Mouse (Mus musculus): ENCODE data around the gene Rbfox3. TPM values are rescaled to one million over a fixed set of nuclear protein-coding genes. Genes with fewer than 3 reads are reported as not detected.
"Not testable (repeated sequence)": the region's sequence is repeated elsewhere in the genome, so short reads cannot be mapped to it uniquely, and the experiment has no call there.

The Rbfox3 gene
- polyA plus RNA-seq, 1 experiment = 0.19 TPM

GRCm38 (mm10) chr11:118791391-118791790, 120.0 kb downstream of the Rbfox3 start:
- H3K27me3 ChIP-seq (ENCODE audit: control insufficient read depth, insufficient read depth, low read length) = no peaks in the 10 kb centered on the region
- no peak overlapping the region for H3K4me3 ChIP-seq (ENCODE audit: low read depth, low read length)
- no peaks in the 10 kb centered on the region for H3K36me3 ChIP-seq (ENCODE audit: control insufficient read depth, insufficient read depth, low read length)
- no peaks in the 10 kb centered on the region for H3K4me1 ChIP-seq (ENCODE audit: control insufficient read depth, insufficient read depth, insufficient read length, low read length)
- TF ChIP-seq CTCF (IDR thresholded peaks at IDR 0.05; ENCODE audit: extremely low read depth, insufficient read length, insufficient replicate concordance, low read depth, low read length) (no peak), POLR2A (IDR thresholded peaks at IDR 0.05; ENCODE audit: low read depth, low read length) (no peak)
- WGBS = 62% methylated on average over 6 of the region's 6 CpGs
- H3K27ac ChIP-seq (ENCODE audit: insufficient read depth, low read depth, low read length) = no peak overlapping the region

GRCm38 (mm10) chr11:118788091-118788490, 123.3 kb downstream of the Rbfox3 start:
- Histone ChIP-seq H3K4me3 (ENCODE audit: low read depth, low read length) (no peak overlapping the region), H3K27ac (ENCODE audit: insufficient read depth, low read depth, low read length) (no peak overlapping the region), H3K4me1 (ENCODE audit: control insufficient read depth, insufficient read depth, insufficient read length, low read length) (no peaks in the 10 kb centered on the region), H3K27me3 (ENCODE audit: control insufficient read depth, insufficient read depth, low read length) (no peaks in the 10 kb centered on the region), H3K36me3 (ENCODE audit: control insufficient read depth, insufficient read depth, low read length) (no peaks in the 10 kb centered on the region)
- TF ChIP-seq POLR2A (IDR thresholded peaks at IDR 0.05; ENCODE audit: low read depth, low read length) = no peak
- TF ChIP-seq CTCF (IDR thresholded peaks at IDR 0.05; ENCODE audit: extremely low read depth, insufficient read length, insufficient replicate concordance, low read depth, low read length) = no peak
- 88% methylated on average over 1 of the region's 1 CpGs for WGBS

- H3K27me3 ChIP-seq (ENCODE audit: control insufficient read depth, insufficient read depth, low read length) = no peaks in the 10 kb centered on the region
- H3K27ac ChIP-seq (ENCODE audit: insufficient read depth, low read depth, low read length) = no peak overlapping the region
- no peak for TF ChIP-seq CTCF (IDR thresholded peaks at IDR 0.05; ENCODE audit: extremely low read depth, insufficient read length, insufficient replicate concordance, low read depth, low read length)
- TF ChIP-seq POLR2A (IDR thresholded peaks at IDR 0.05; ENCODE audit: low read depth, low read length) = no peak
- no peak overlapping the region for H3K4me3 ChIP-seq (ENCODE audit: low read depth, low read length)
- H3K36me3 ChIP-seq (ENCODE audit: control insufficient read depth, insufficient read depth, low read length) = no peaks in the 10 kb centered on the region
- WGBS = 73% methylated on average over 5 of the region's 5 CpGs
- H3K4me1 ChIP-seq (ENCODE audit: control insufficient read depth, insufficient read depth, insufficient read length, low read length) = no peaks in the 10 kb centered on the region
These were observed 128.7 kb downstream of the Rbfox3 start for GRCm38 (mm10) chr11:118782677-118783076.

GRCm38 (mm10) chr11:118775753-118776152, 135.6 kb downstream of the Rbfox3 start:
- Histone ChIP-seq H3K4me3 (ENCODE audit: low read depth, low read length) (no peak overlapping the region), H3K4me1 (ENCODE audit: control insufficient read depth, insufficient read depth, insufficient read length, low read length) (no peaks in the 10 kb centered on the region), H3K36me3 (ENCODE audit: control insufficient read depth, insufficient read depth, low read length) (no peaks in the 10 kb centered on the region), H3K27ac (ENCODE audit: insufficient read depth, low read depth, low read length) (no peak overlapping the region), H3K27me3 (ENCODE audit: control insufficient read depth, insufficient read depth, low read length) (no peaks in the 10 kb centered on the region)
- TF ChIP-seq CTCF (IDR thresholded peaks at IDR 0.05; ENCODE audit: extremely low read depth, insufficient read length, insufficient replicate concordance, low read depth, low read length) (peak; percentile 69; the same call in 1 of the 2 replicates), POLR2A (IDR thresholded peaks at IDR 0.05; ENCODE audit: low read depth, low read length) (no peak)
- 17% methylated on average over 3 of the region's 3 CpGs for whole genome bisulfite sequencing

GRCm38 (mm10) chr11:118774777-118775176, 136.6 kb downstream of the Rbfox3 start:
- not testable (repeated sequence) for H3K4me1 ChIP-seq (ENCODE audit: control insufficient read depth, insufficient read depth, insufficient read length, low read length); H3K4me3 ChIP-seq (ENCODE audit: low read depth, low read length); H3K27ac ChIP-seq (ENCODE audit: insufficient read depth, low read depth, low read length); H3K27me3 ChIP-seq (ENCODE audit: control insufficient read depth, insufficient read depth, low read length); H3K36me3 ChIP-seq (ENCODE audit: control insufficient read depth, insufficient read depth, low read length)
- 68% methylated on average over 2 of the region's 2 CpGs for WGBS

- Histone ChIP-seq H3K4me1 (ENCODE audit: control insufficient read depth, insufficient read depth, insufficient read length, low read length) (no peaks in the 10 kb centered on the region), H3K36me3 (ENCODE audit: control insufficient read depth, insufficient read depth, low read length) (no peaks in the 10 kb centered on the region), H3K27me3 (ENCODE audit: control insufficient read depth, insufficient read depth, low read length) (no peaks in the 10 kb centered on the region), H3K4me3 (ENCODE audit: low read depth, low read length) (no peak overlapping the region), H3K27ac (ENCODE audit: insufficient read depth, low read depth, low read length) (no peak overlapping the region)
- WGBS = 44% methylated on average over 12 of the region's 12 CpGs
- no peak for TF ChIP-seq POLR2A (IDR thresholded peaks at IDR 0.05; ENCODE audit: low read depth, low read length)
- TF ChIP-seq CTCF (IDR thresholded peaks at IDR 0.05; ENCODE audit: extremely low read depth, insufficient read length, insufficient replicate concordance, low read depth, low read length) = no peak
These were observed 138.3 kb downstream of the Rbfox3 start for GRCm38 (mm10) chr11:118773076-118773583.

- H3K27me3 ChIP-seq (ENCODE audit: control insufficient read depth, insufficient read depth, low read length) = no peaks in the 10 kb centered on the region
- 70% methylated on average over 4 of the region's 4 CpGs for WGBS
- no peaks in the 10 kb centered on the region for H3K36me3 ChIP-seq (ENCODE audit: control insufficient read depth, insufficient read depth, low read length)
- H3K4me1 ChIP-seq (ENCODE audit: control insufficient read depth, insufficient read depth, insufficient read length, low read length) = no peaks in the 10 kb centered on the region
- TF ChIP-seq POLR2A (IDR thresholded peaks at IDR 0.05; ENCODE audit: low read depth, low read length) = no peak
- TF ChIP-seq CTCF (IDR thresholded peaks at IDR 0.05; ENCODE audit: extremely low read depth, insufficient read length, insufficient replicate concordance, low read depth, low read length) = no peak
- H3K27ac ChIP-seq (ENCODE audit: insufficient read depth, low read depth, low read length) = no peak overlapping the region
- H3K4me3 ChIP-seq (ENCODE audit: low read depth, low read length) = no peak overlapping the region
These were observed 140.0 kb downstream of the Rbfox3 start for GRCm38 (mm10) chr11:118771358-118771757.

- H3K36me3 ChIP-seq (ENCODE audit: control insufficient read depth, insufficient read depth, low read length) = no peaks in the 10 kb centered on the region
- H3K27me3 ChIP-seq (ENCODE audit: control insufficient read depth, insufficient read depth, low read length) = no peaks in the 10 kb centered on the region
- TF ChIP-seq POLR2A (IDR thresholded peaks at IDR 0.05; ENCODE audit: low read depth, low read length) (no peak), CTCF (IDR thresholded peaks at IDR 0.05; ENCODE audit: extremely low read depth, insufficient read length, insufficient replicate concordance, low read depth, low read length) (no peak)
- no peaks in the 10 kb centered on the region for H3K4me1 ChIP-seq (ENCODE audit: control insufficient read depth, insufficient read depth, insufficient read length, low read length)
- WGBS = 93% methylated on average over 7 of the region's 7 CpGs
- no peak overlapping the region for H3K27ac ChIP-seq (ENCODE audit: insufficient read depth, low read depth, low read length)
- no peak overlapping the region for H3K4me3 ChIP-seq (ENCODE audit: low read depth, low read length)
These were observed 140.6 kb downstream of the Rbfox3 start for GRCm38 (mm10) chr11:118770789-118771188.

All from small intestine, adult 2 months (tissue).